Mouse (Mus musculus) C2C12 (cell line): ENCODE results near the gene Cd47. TPM values are rescaled to one million over a fixed set of nuclear protein-coding genes. Genes with fewer than 3 reads are reported as not detected.

Experiments
- H3K27me3 ChIP-seq: one replicate; pipeline ENCODE4 v1.6.1; 2011; ENCODE audit not compliant: control insufficient read depth, insufficient read depth, insufficient read length
- H3K36me3 ChIP-seq: one replicate; pipeline ENCODE4 v1.6.1; 2011; ENCODE audit not compliant: control insufficient read depth, insufficient read depth
- H3K4me3 ChIP-seq: one replicate; pipeline ENCODE4 v1.5.1; 2011; ENCODE audit warnings: mild to moderate bottlenecking, control low read depth; ENCODE audit not compliant: poor library complexity, insufficient read depth, severe bottlenecking
- H3K79me2 ChIP-seq: one replicate; pipeline ENCODE4 v1.6.1; 2011; ENCODE audit not compliant: control insufficient read depth, insufficient read depth
- H3K79me3 ChIP-seq: one replicate; pipeline ENCODE4 v1.6.1; 2011; ENCODE audit warnings: low read depth, control low read depth
- H3ac ChIP-seq: one replicate; pipeline ENCODE3; 2011; ENCODE audit warnings: low read depth; ENCODE audit not compliant: control insufficient read depth, insufficient read length
- CEBPB ChIP-seq: IDR thresholded peaks from one replicate; pipeline ENCODE4 v1.6.1; 2011; ENCODE audit warnings: low read depth, mild to moderate bottlenecking, control low read depth, moderate library complexity
- CTCF ChIP-seq: IDR thresholded peaks from one replicate; pipeline ENCODE4 v1.5.1; 2011; ENCODE audit not compliant: control insufficient read depth, insufficient read depth, insufficient read length
- FOSL1 ChIP-seq: IDR thresholded peaks from one replicate; pipeline ENCODE4 v1.8.0; 2011; ENCODE audit warnings: mild to moderate bottlenecking, low read length; ENCODE audit not compliant: poor library complexity, insufficient read depth, severe bottlenecking
- MAX ChIP-seq: IDR thresholded peaks from one replicate; pipeline ENCODE4 v1.6.1; 2011; ENCODE audit warnings: mild to moderate bottlenecking, control low read depth
- MYOD1 ChIP-seq: IDR thresholded peaks from one replicate; pipeline ENCODE4 v1.6.1; 2011; ENCODE audit warnings: low read depth; ENCODE audit not compliant: control insufficient read depth, insufficient read length
- MYOG ChIP-seq: IDR thresholded peaks from one replicate; pipeline ENCODE4 v1.6.1; 2011; ENCODE audit not compliant: control insufficient read depth, insufficient read length; ENCODE audit errors: extremely low read depth
- USF1 ChIP-seq: IDR thresholded peaks from one replicate; pipeline ENCODE4 v1.6.1; 2011; ENCODE audit warnings: low read depth, mild to moderate bottlenecking, control low read depth, moderate library complexity
- polyA plus RNA-seq: library from polyadenylated mRNA; unstranded; fragments of >200 nt; fragmentation: generic; extraction: Trizol; gene quantifications from one replicate; pipeline ENCODE4 v1.2.1, GENCODE M21; 2012; ENCODE audit warnings: missing spikeins

Gene Cd47
- polyA plus RNA-seq, 1 experiment: 76.0 TPM

DNA sequence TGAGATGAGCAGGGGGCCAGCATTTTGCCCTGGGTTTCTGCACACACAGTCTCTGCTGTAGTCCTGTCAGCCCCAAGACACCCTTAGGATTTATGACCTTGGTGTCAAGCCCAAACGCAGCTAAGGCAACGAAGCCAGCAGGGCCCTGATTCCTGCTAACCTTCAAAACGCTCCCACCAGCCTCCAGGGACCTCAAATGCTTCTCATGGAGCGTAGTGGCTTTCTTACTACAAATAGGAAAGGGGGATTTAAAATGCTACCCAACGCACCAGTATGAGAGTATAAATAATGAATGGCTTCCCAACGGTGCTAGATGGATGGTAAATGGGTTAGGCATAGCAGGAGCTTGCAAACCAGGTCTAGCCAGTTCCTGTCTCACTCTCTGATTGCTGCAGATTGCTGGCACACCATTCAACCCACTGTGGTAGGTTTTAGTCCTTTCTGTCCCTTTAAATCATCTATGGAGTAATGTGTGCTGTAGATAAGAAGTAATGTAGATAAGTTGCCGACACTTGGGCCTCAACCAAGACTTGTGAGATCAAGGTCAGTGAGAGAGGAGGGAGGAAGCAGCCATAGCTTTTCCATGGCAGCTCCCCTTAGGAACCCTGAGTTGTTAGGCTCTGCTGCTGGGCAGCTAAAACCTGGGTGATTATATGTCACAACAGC lies 164.1 kb downstream of the Cd47 start:
- no peak overlapping the region for H3ac ChIP-seq
- H3K79me3 ChIP-seq: no peaks in the 10 kb centered on the region
- H3K4me3 ChIP-seq: no peak overlapping the region
- H3K27me3 ChIP-seq: no peaks in the 10 kb centered on the region
- no peaks in the 10 kb centered on the region for H3K36me3 ChIP-seq
- H3K79me2 ChIP-seq: no peaks in the 10 kb centered on the region
- TF ChIP-seq MYOD1 (no peak), CEBPB (no peak), CTCF (no peak), MYOG (no peak), MAX (no peak), FOSL1 (no peak), USF1 (no peak)

Other genes starting within 250 kb of the Cd47 start
- 12.6 TPM for gene Ift57, start 101.3 kb upstream of the Cd47 start, polyA plus RNA-seq